Mouse (Mus musculus): ENCODE measurements around the gene Tecta. TPM values are rescaled to one million over a fixed set of nuclear protein-coding genes. Genes with fewer than 3 reads are reported as not detected.

Gene Tecta
- polyA plus RNA-seq, 1 experiment from 2014 or later, result 0.15 TPM

GRCm38 (mm10) chr9:42401486-42401885 is 1.8 kb upstream of the Tecta start:
- Histone ChIP-seq H3K27ac (ENCODE audit: low read depth, low read length) (no peak overlapping the region), H3K4me1 (replicated peaks; ENCODE audit: control insufficient read depth, insufficient read depth, low read length) (peaks cover 3% of the 10 kb centered on the region; the same call in 1 of the 2 replicates), H3K9ac (ENCODE audit: low read length) (no peak overlapping the region), H3K9me3 (ENCODE audit: control insufficient read depth, low read length) (no peaks in the 10 kb centered on the region), H3K36me3 (ENCODE audit: control insufficient read depth, insufficient read depth, low read length) (no peaks in the 10 kb centered on the region), H3K4me2 (ENCODE audit: low read depth, low read length, severe bottlenecking) (no peak overlapping the region), H3K27me3 (ENCODE audit: control insufficient read depth, insufficient read depth, low read length) (no peaks in the 10 kb centered on the region), H3K4me3 (ENCODE audit: low read depth, low read length) (no peak overlapping the region)
- no peak for ATAC-seq (replicated peaks; ENCODE audit: low FRiP score)
- no peak for DNase-seq (ENCODE audit: low spot score)
- WGBS, result 67% methylated on average over 6 of the region's 6 CpGs

- no peak overlapping the region for H3K9ac ChIP-seq (ENCODE audit: low read length)
- H3K4me1 ChIP-seq (replicated peaks; ENCODE audit: control insufficient read depth, insufficient read depth, low read length), result peaks cover 3% of the 10 kb centered on the region; the same call in 1 of the 2 replicates
- H3K4me3 ChIP-seq (ENCODE audit: low read depth, low read length), result no peak overlapping the region
- H3K4me2 ChIP-seq (ENCODE audit: low read depth, low read length, severe bottlenecking), result no peak overlapping the region
- no peaks in the 10 kb centered on the region for H3K9me3 ChIP-seq (ENCODE audit: control insufficient read depth, low read length)
- no peaks in the 10 kb centered on the region for H3K36me3 ChIP-seq (ENCODE audit: control insufficient read depth, insufficient read depth, low read length)
- ATAC-seq (replicated peaks; ENCODE audit: low FRiP score) (no peak), DNase-seq (ENCODE audit: low spot score) (no peak)
- H3K27me3 ChIP-seq (ENCODE audit: control insufficient read depth, insufficient read depth, low read length), result no peaks in the 10 kb centered on the region
- H3K27ac ChIP-seq (ENCODE audit: low read depth, low read length), result no peak overlapping the region
- 66% methylated on average over 2 of the region's 2 CpGs for WGBS
These were observed 3.6 kb downstream of the Tecta start for GRCm38 (mm10) chr9:42396141-42396540.

GRCm38 (mm10) chr9:42394903-42395302 is 4.8 kb downstream of the Tecta start:
- Histone ChIP-seq H3K27me3 (ENCODE audit: control insufficient read depth, insufficient read depth, low read length) (no peaks in the 10 kb centered on the region), H3K4me2 (ENCODE audit: low read depth, low read length, severe bottlenecking) (no peak overlapping the region), H3K4me3 (ENCODE audit: low read depth, low read length) (no peak overlapping the region), H3K36me3 (ENCODE audit: control insufficient read depth, insufficient read depth, low read length) (no peaks in the 10 kb centered on the region), H3K4me1 (replicated peaks; ENCODE audit: control insufficient read depth, insufficient read depth, low read length) (0 out of 2 replicates have a peak, but pooled peaks cover 3% of the 10 kb centered on the region), H3K9me3 (ENCODE audit: control insufficient read depth, low read length) (no peaks in the 10 kb centered on the region), H3K9ac (ENCODE audit: low read length) (no peak overlapping the region), H3K27ac (ENCODE audit: low read depth, low read length) (no peak overlapping the region)
- ATAC-seq (replicated peaks; ENCODE audit: low FRiP score), result no peak
- WGBS, result 90% methylated on average over 6 of the region's 6 CpGs
- DNase-seq (ENCODE audit: low spot score), result no peak

GRCm38 (mm10) chr9:42394321-42394720 is 5.4 kb downstream of the Tecta start:
- no peak overlapping the region for H3K4me3 ChIP-seq (ENCODE audit: low read depth, low read length)
- 0 out of 2 replicates have a peak, but pooled peaks cover 3% of the 10 kb centered on the region for H3K4me1 ChIP-seq (replicated peaks; ENCODE audit: control insufficient read depth, insufficient read depth, low read length)
- DNase-seq (ENCODE audit: low spot score) (no peak), ATAC-seq (replicated peaks; ENCODE audit: low FRiP score) (no peak)
- WGBS, result 83% methylated on average over 8 of the region's 8 CpGs
- H3K9ac ChIP-seq (ENCODE audit: low read length), result no peak overlapping the region
- no peaks in the 10 kb centered on the region for H3K36me3 ChIP-seq (ENCODE audit: control insufficient read depth, insufficient read depth, low read length)
- H3K9me3 ChIP-seq (ENCODE audit: control insufficient read depth, low read length), result no peaks in the 10 kb centered on the region
- no peaks in the 10 kb centered on the region for H3K27me3 ChIP-seq (ENCODE audit: control insufficient read depth, insufficient read depth, low read length)
- H3K27ac ChIP-seq (ENCODE audit: low read depth, low read length), result no peak overlapping the region
- H3K4me2 ChIP-seq (ENCODE audit: low read depth, low read length, severe bottlenecking), result no peak overlapping the region

GRCm38 (mm10) chr9:42392927-42393326 is 6.8 kb downstream of the Tecta start:
- WGBS, result 72% methylated on average over 6 of the region's 6 CpGs
- no peaks in the 10 kb centered on the region for H3K9me3 ChIP-seq (ENCODE audit: control insufficient read depth, low read length)
- no peak overlapping the region for H3K27ac ChIP-seq (ENCODE audit: low read depth, low read length)
- H3K4me2 ChIP-seq (ENCODE audit: low read depth, low read length, severe bottlenecking), result no peak overlapping the region
- no peak overlapping the region for H3K9ac ChIP-seq (ENCODE audit: low read length)
- H3K4me3 ChIP-seq (ENCODE audit: low read depth, low read length), result no peak overlapping the region
- H3K4me1 ChIP-seq (replicated peaks; ENCODE audit: control insufficient read depth, insufficient read depth, low read length), result no peaks in the 10 kb centered on the region
- DNase-seq (ENCODE audit: low spot score) (no peak), ATAC-seq (replicated peaks; ENCODE audit: low FRiP score) (no peak)
- no peaks in the 10 kb centered on the region for H3K36me3 ChIP-seq (ENCODE audit: control insufficient read depth, insufficient read depth, low read length)
- H3K27me3 ChIP-seq (ENCODE audit: control insufficient read depth, insufficient read depth, low read length), result no peaks in the 10 kb centered on the region

- WGBS, result 44% methylated on average over 4 of the region's 4 CpGs
- Histone ChIP-seq H3K4me1 (replicated peaks; ENCODE audit: control insufficient read depth, insufficient read depth, low read length) (no peaks in the 10 kb centered on the region), H3K27me3 (ENCODE audit: control insufficient read depth, insufficient read depth, low read length) (no peaks in the 10 kb centered on the region), H3K27ac (ENCODE audit: low read depth, low read length) (no peak overlapping the region), H3K36me3 (ENCODE audit: control insufficient read depth, insufficient read depth, low read length) (no peaks in the 10 kb centered on the region), H3K4me3 (ENCODE audit: low read depth, low read length) (no peak overlapping the region), H3K9me3 (ENCODE audit: control insufficient read depth, low read length) (no peaks in the 10 kb centered on the region), H3K4me2 (ENCODE audit: low read depth, low read length, severe bottlenecking) (no peak overlapping the region), H3K9ac (ENCODE audit: low read length) (no peak overlapping the region)
- no peak for ATAC-seq (replicated peaks; ENCODE audit: low FRiP score)
- no peak for DNase-seq (ENCODE audit: low spot score)
These were observed 11.2 kb downstream of the Tecta start for GRCm38 (mm10) chr9:42388490-42388889.

GRCm38 (mm10) chr9:42387038-42387437 is 12.7 kb downstream of the Tecta start:
- H3K9me3 ChIP-seq (ENCODE audit: control insufficient read depth, low read length), result no peaks in the 10 kb centered on the region
- no peaks in the 10 kb centered on the region for H3K27me3 ChIP-seq (ENCODE audit: control insufficient read depth, insufficient read depth, low read length)
- 0 out of 2 replicates have a peak, but pooled peaks cover 4% of the 10 kb centered on the region for H3K4me1 ChIP-seq (replicated peaks; ENCODE audit: control insufficient read depth, insufficient read depth, low read length)
- WGBS, result 83% methylated on average over 8 of the region's 8 CpGs
- DNase-seq (ENCODE audit: low spot score) (no peak), ATAC-seq (replicated peaks; ENCODE audit: low FRiP score) (no peak)
- H3K9ac ChIP-seq (ENCODE audit: low read length), result no peak overlapping the region
- no peaks in the 10 kb centered on the region for H3K36me3 ChIP-seq (ENCODE audit: control insufficient read depth, insufficient read depth, low read length)
- H3K4me2 ChIP-seq (ENCODE audit: low read depth, low read length, severe bottlenecking), result no peak overlapping the region
- no peak overlapping the region for H3K27ac ChIP-seq (ENCODE audit: low read depth, low read length)
- H3K4me3 ChIP-seq (ENCODE audit: low read depth, low read length), result no peak overlapping the region

- Histone ChIP-seq H3K27ac (ENCODE audit: low read depth, low read length) (no peak overlapping the region), H3K4me2 (ENCODE audit: low read depth, low read length, severe bottlenecking) (no peak overlapping the region), H3K4me3 (ENCODE audit: low read depth, low read length) (no peak overlapping the region), H3K9me3 (ENCODE audit: control insufficient read depth, low read length) (no peaks in the 10 kb centered on the region), H3K4me1 (replicated peaks; ENCODE audit: control insufficient read depth, insufficient read depth, low read length) (0 out of 2 replicates have a peak, but pooled peaks cover 4% of the 10 kb centered on the region), H3K36me3 (ENCODE audit: control insufficient read depth, insufficient read depth, low read length) (no peaks in the 10 kb centered on the region), H3K27me3 (ENCODE audit: control insufficient read depth, insufficient read depth, low read length) (no peaks in the 10 kb centered on the region), H3K9ac (ENCODE audit: low read length) (no peak overlapping the region)
- ATAC-seq (replicated peaks; ENCODE audit: low FRiP score) (no peak), DNase-seq (ENCODE audit: low spot score) (no peak)
- WGBS, result 85% methylated on average over 13 of the region's 13 CpGs
These were observed 14.1 kb downstream of the Tecta start for GRCm38 (mm10) chr9:42385656-42386055.

GRCm38 (mm10) chr9:42382628-42383347 is 16.9 kb downstream of the Tecta start:
- DNase-seq (ENCODE audit: low spot score) (no peak), ATAC-seq (replicated peaks; ENCODE audit: low FRiP score) (no peak; the same call in 1 of the 2 replicates)
- H3K36me3 ChIP-seq (ENCODE audit: control insufficient read depth, insufficient read depth, low read length), result no peaks in the 10 kb centered on the region
- 0 out of 2 replicates have a peak, but pooled peaks cover 4% of the 10 kb centered on the region for H3K4me1 ChIP-seq (replicated peaks; ENCODE audit: control insufficient read depth, insufficient read depth, low read length)
- no peaks in the 10 kb centered on the region for H3K9me3 ChIP-seq (ENCODE audit: control insufficient read depth, low read length)
- 59% methylated on average over 8 of the region's 8 CpGs for WGBS
- H3K27ac ChIP-seq (ENCODE audit: low read depth, low read length), result no peak overlapping the region
- no peak overlapping the region for H3K4me2 ChIP-seq (ENCODE audit: low read depth, low read length, severe bottlenecking)
- no peak overlapping the region for H3K9ac ChIP-seq (ENCODE audit: low read length)
- no peak overlapping the region for H3K4me3 ChIP-seq (ENCODE audit: low read depth, low read length)
- no peaks in the 10 kb centered on the region for H3K27me3 ChIP-seq (ENCODE audit: control insufficient read depth, insufficient read depth, low read length)
